Mouse (Mus musculus) heart, postnatal 0 days (tissue): ENCODE results near the gene Cdk6.

ENCODE experiments used
- CTCF ChIP-seq: IDR thresholded peaks from 2 replicates; pipeline ENCODE4 v1.5.1; 2016; ENCODE audit warnings: antibody characterized with exemption, control low read depth, low read depth
- EP300 ChIP-seq: IDR thresholded peaks from 2 replicates; pipeline ENCODE4 v1.6.1; 2016; ENCODE audit warnings: antibody characterized with exemption, low read depth

DNA sequence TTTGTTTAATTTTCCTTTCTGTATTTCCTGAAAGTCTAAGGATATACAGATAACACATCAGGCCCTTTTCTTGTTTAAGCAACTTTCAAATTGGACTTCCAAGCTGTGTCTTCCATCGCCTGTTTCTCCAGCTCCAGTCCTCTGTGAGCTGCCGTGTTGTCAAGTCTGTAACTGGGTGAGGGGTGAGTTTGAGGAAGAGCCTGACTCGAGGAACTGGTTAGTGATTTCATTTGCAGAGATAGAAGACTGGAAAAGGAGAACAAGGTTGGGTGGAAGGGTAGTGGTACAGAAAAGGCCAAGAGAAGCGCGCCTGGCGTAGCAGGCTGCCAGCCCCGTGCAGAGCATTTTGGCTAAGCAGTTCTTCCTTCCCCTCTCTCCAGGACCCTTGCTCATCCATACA lies 120.1 kb downstream of the Cdk6 start:
- TF ChIP-seq CTCF, result no peak
- no peak for TF ChIP-seq EP300
